Mouse (Mus musculus) ES-Bruce4 (cell line): ENCODE measurements at regions not wholly inside any gene's neighbourhood (a gene's known extent, or its start where the extent isn't known, plus 50 kb on each side); places are given as distances from the start of the nearest gene placed in this dataset.
A peak's percentile ranks its signal among the peaks of the same experiment; 100 is the strongest.

Experiments
- H3K27ac ChIP-seq: 2 replicates; pipeline ENCODE4 v1.5.1; 2012; ENCODE audit warnings: low read length, inconsistent platforms; ENCODE audit not compliant: insufficient read depth
- H3K27me3 ChIP-seq: 2 replicates; pipeline ENCODE4 v1.6.1; 2012; ENCODE audit warnings: mild to moderate bottlenecking, low read length, inconsistent platforms; ENCODE audit not compliant: control insufficient read depth, poor library complexity, insufficient read depth, severe bottlenecking
- H3K36me3 ChIP-seq: 2 replicates; pipeline ENCODE4 v1.6.1; 2012; ENCODE audit warnings: inconsistent platforms, mild to moderate bottlenecking, low read length, moderate library complexity; ENCODE audit not compliant: control insufficient read depth, poor library complexity, insufficient read depth, severe bottlenecking
- H3K4me1 ChIP-seq: one replicate; pipeline ENCODE4 v1.8.1; 2011; ENCODE audit warnings: low read length; ENCODE audit not compliant: control insufficient read depth, insufficient read depth
- H3K4me3 ChIP-seq: 2 replicates; pipeline ENCODE4 v1.5.1; 2011; ENCODE audit warnings: low read depth, mild to moderate bottlenecking, low read length
- H3K9ac ChIP-seq: 2 replicates; pipeline ENCODE4 v1.6.1; 2012; ENCODE audit warnings: low read depth, mild to moderate bottlenecking, inconsistent platforms; ENCODE audit not compliant: poor library complexity, severe bottlenecking
- H3K9me3 ChIP-seq: replicated peaks from 2 replicates; pipeline ENCODE4 v1.6.1; 2012; ENCODE audit warnings: mild to moderate bottlenecking, low read length, inconsistent platforms; ENCODE audit not compliant: control insufficient read depth, poor library complexity, insufficient read depth, severe bottlenecking
- CTCF ChIP-seq: IDR thresholded peaks from one replicate; pipeline ENCODE4 v1.8.1; 2011; ENCODE audit warnings: low read depth, low read length
- EP300 ChIP-seq: IDR thresholded peaks from 2 replicates; pipeline ENCODE4 v1.6.1; 2011; ENCODE audit warnings: low read depth, low read length; ENCODE audit not compliant: insufficient read depth
- POLR2A ChIP-seq: IDR thresholded peaks from one replicate; pipeline ENCODE4 v1.8.1; 2011; ENCODE audit warnings: low read length; ENCODE audit not compliant: insufficient read depth

GRCm38 (mm10) chr6:98101023-98101422 is 241.5 kb downstream of the Gm765 start:
- Histone ChIP-seq H3K9me3 (no peaks in the 10 kb centered on the region), H3K36me3 (no peaks in the 10 kb centered on the region), H3K4me3 (no peak overlapping the region), H3K4me1 (no peaks in the 10 kb centered on the region), H3K9ac (no peak overlapping the region), H3K27ac (no peak overlapping the region), H3K27me3 (no peaks in the 10 kb centered on the region)
- TF ChIP-seq POLR2A: no peak
- no peak for TF ChIP-seq EP300
- TF ChIP-seq CTCF: no peak

- no peaks in the 10 kb centered on the region for H3K4me1 ChIP-seq
- H3K36me3 ChIP-seq: no peaks in the 10 kb centered on the region
- H3K27me3 ChIP-seq: no peaks in the 10 kb centered on the region
- H3K9ac ChIP-seq: no peak overlapping the region
- H3K9me3 ChIP-seq: no peaks in the 10 kb centered on the region
- TF ChIP-seq POLR2A (no peak), CTCF (no peak), EP300 (no peak)
- no peak overlapping the region for H3K27ac ChIP-seq
- H3K4me3 ChIP-seq: no peak overlapping the region
Measured at GRCm38 (mm10) chr6:98099126-98099525, 243.4 kb downstream of the Gm765 start.

- Histone ChIP-seq H3K27me3 (no peaks in the 10 kb centered on the region), H3K4me1 (no peaks in the 10 kb centered on the region), H3K27ac (no peak overlapping the region), H3K4me3 (no peak overlapping the region), H3K9ac (no peak overlapping the region), H3K36me3 (no peaks in the 10 kb centered on the region), H3K9me3 (no peaks in the 10 kb centered on the region)
- TF ChIP-seq EP300 (no peak), POLR2A (no peak), CTCF (no peak)
Measured at GRCm38 (mm10) chr6:98095243-98095642, 247.3 kb downstream of the Gm765 start.

- no peaks in the 10 kb centered on the region for H3K4me1 ChIP-seq
- H3K4me3 ChIP-seq: no peak overlapping the region
- H3K36me3 ChIP-seq: no peaks in the 10 kb centered on the region
- no peaks in the 10 kb centered on the region for H3K9me3 ChIP-seq
- TF ChIP-seq CTCF (peak; percentile 21), POLR2A (no peak), EP300 (no peak)
- no peak overlapping the region for H3K9ac ChIP-seq
- H3K27me3 ChIP-seq: no peaks in the 10 kb centered on the region
- H3K27ac ChIP-seq: no peak overlapping the region
Measured at GRCm38 (mm10) chr6:98089185-98089584, 253.4 kb downstream of the Gm765 start.

GRCm38 (mm10) chr6:98080076-98080475 is 262.5 kb downstream of the Gm765 start:
- Histone ChIP-seq H3K4me3 (no peak overlapping the region), H3K27ac (no peak overlapping the region), H3K4me1 (no peaks in the 10 kb centered on the region), H3K9me3 (no peaks in the 10 kb centered on the region), H3K9ac (no peak overlapping the region), H3K36me3 (no peaks in the 10 kb centered on the region), H3K27me3 (no peaks in the 10 kb centered on the region)
- TF ChIP-seq POLR2A: no peak
- TF ChIP-seq EP300: no peak
- TF ChIP-seq CTCF: no peak
